Mouse (Mus musculus) MEL (cell line): ENCODE results near the gene Slc25a42. TPM values are rescaled to one million over a fixed set of nuclear protein-coding genes. Genes with fewer than 3 reads are reported as not detected.

Source experiments
- DNase-seq: peaks from one replicate; pipeline ENCODE4 v3.0.0; 2011; ENCODE audit warnings: low read depth, low spot score
- H3K27ac ChIP-seq: 2 replicates; pipeline ENCODE4 v1.5.1; 2012; ENCODE audit warnings: low read depth, mild to moderate bottlenecking, control low read depth, low read length, moderate library complexity; ENCODE audit not compliant: control insufficient read depth
- H3K27me3 ChIP-seq, 2 experiments: fragments of 150-350 bp in 1 of 2; sonication (generic) in 1 of 2; 2 replicates each; pipeline ENCODE4 v1.6.1; 2012; ENCODE audit warnings: low read length in 2 of 2, mild to moderate bottlenecking in 2 of 2, improper control_type of control experiment in 1 of 2, moderate library complexity in 1 of 2; ENCODE audit not compliant: insufficient read depth in 2 of 2, control insufficient read depth in 1 of 2
- H3K36me3 ChIP-seq, 2 experiments: 2 replicates each; pipeline ENCODE4 v1.6.1; 2012 to 2014; ENCODE audit warnings: low read length in 2 of 2, improper control_type of control experiment in 1 of 2, inconsistent platforms in 1 of 2, mild to moderate bottlenecking in 1 of 2; ENCODE audit not compliant: insufficient read depth in 2 of 2, control insufficient read depth in 1 of 2
- H3K4me1 ChIP-seq, 2 experiments: fragments of 150-350 bp in 1 of 2; sonication (generic) in 1 of 2; 2 replicates each; pipeline ENCODE4 v1.6.1; 2012; ENCODE audit warnings: low read length in 2 of 2, improper control_type of control experiment in 1 of 2, mild to moderate bottlenecking in 1 of 2; ENCODE audit not compliant: insufficient read depth in 2 of 2, control insufficient read depth in 1 of 2
- H3K4me3 ChIP-seq, 2 experiments: fragments of 150-350 bp in 1 of 2; sonication (generic) in 1 of 2; 2 replicates each; pipeline ENCODE4 v1.5.1; 2012; ENCODE audit warnings: low read depth in 2 of 2, low read length in 2 of 2, mild to moderate bottlenecking in 2 of 2, moderate library complexity in 2 of 2, control low read depth in 1 of 2, improper control_type of control experiment in 1 of 2; ENCODE audit not compliant: control insufficient read depth in 1 of 2, insufficient read depth in 1 of 2
- H3K79me2 ChIP-seq: 2 replicates; pipeline ENCODE4 v1.6.1; 2012; ENCODE audit warnings: mild to moderate bottlenecking, low read length, moderate library complexity; ENCODE audit not compliant: control insufficient read depth, poor library complexity, insufficient read depth
- H3K9ac ChIP-seq: 2 replicates; pipeline ENCODE4 v1.6.1; 2012; ENCODE audit warnings: low read depth, mild to moderate bottlenecking, control low read depth, low read length, moderate library complexity; ENCODE audit not compliant: control insufficient read depth, poor library complexity, severe bottlenecking
- H3K9me3 ChIP-seq: fragments of 150-350 bp; sonication (generic); replicated peaks from 2 replicates; pipeline ENCODE4 v1.6.1; 2012; ENCODE audit warnings: mild to moderate bottlenecking, low read length, improper control_type of control experiment, moderate library complexity; ENCODE audit not compliant: insufficient read depth
- BHLHE40 ChIP-seq: IDR thresholded peaks from 2 replicates; pipeline ENCODE4 v1.6.1; 2012; ENCODE audit warnings: low read depth, mild to moderate bottlenecking, inconsistent platforms, low read length, improper control_type of control experiment, borderline replicate concordance
- CHD1 ChIP-seq: IDR thresholded peaks from 2 replicates; pipeline ENCODE4 v1.6.1; 2012; ENCODE audit warnings: low read depth, mild to moderate bottlenecking, inconsistent platforms, low read length, improper control_type of control experiment
- CHD2 ChIP-seq: IDR thresholded peaks from 2 replicates; pipeline ENCODE4 v1.6.1; 2011; ENCODE audit warnings: low read length, improper control_type of control experiment
- CTCF ChIP-seq, 3 experiments: IDR thresholded peaks in 2 of 3; conservative IDR thresholded peaks in 1 of 3; 2 replicates each; pipeline ENCODE4 v1.5.1; 2011 to 2012; ENCODE audit warnings: low read length in 3 of 3, low read depth in 2 of 3, mild to moderate bottlenecking in 2 of 3, improper control_type of control experiment in 1 of 3, inconsistent platforms in 1 of 3, mixed read lengths in 1 of 3, moderate library complexity in 1 of 3; ENCODE audit not compliant: control insufficient read depth in 1 of 3, insufficient read depth in 1 of 3, poor library complexity in 1 of 3, severe bottlenecking in 1 of 3
- ETS1 ChIP-seq: IDR thresholded peaks from 2 replicates; pipeline ENCODE4 v1.6.1; 2012; ENCODE audit warnings: low read depth, mild to moderate bottlenecking, inconsistent platforms, low read length, improper control_type of control experiment, moderate library complexity
- GATA1 ChIP-seq: IDR thresholded peaks from 2 replicates; pipeline ENCODE4 v1.6.1; 2011; ENCODE audit warnings: low read depth, low read length, improper control_type of control experiment
- MAX ChIP-seq: IDR thresholded peaks from 2 replicates; pipeline ENCODE4 v1.6.1; 2011; ENCODE audit warnings: low read length, improper control_type of control experiment
- MAZ ChIP-seq: IDR thresholded peaks from 2 replicates; pipeline ENCODE4 v1.6.1; 2012; ENCODE audit warnings: low read depth, mild to moderate bottlenecking, inconsistent platforms, low read length, improper control_type of control experiment
- MEF2A ChIP-seq: IDR thresholded peaks from 2 replicates; pipeline ENCODE4 v1.6.1; 2014; ENCODE audit warnings: low read depth, mild to moderate bottlenecking, inconsistent platforms, low read length, improper control_type of control experiment; ENCODE audit not compliant: poor library complexity, insufficient replicate concordance, severe bottlenecking; ENCODE audit errors: extremely low read depth
- MXI1 ChIP-seq: IDR thresholded peaks from 2 replicates; pipeline ENCODE4 v1.6.1; 2011; ENCODE audit warnings: mild to moderate bottlenecking, low read depth, low read length, improper control_type of control experiment
- POLR2A ChIP-seq, 2 experiments: IDR thresholded peaks; 2 replicates each; pipeline ENCODE4 v1.6.1; 2011 to 2012; ENCODE audit warnings: low read length in 2 of 2, mild to moderate bottlenecking in 2 of 2, control low read depth in 1 of 2, improper control_type of control experiment in 1 of 2, low read depth in 1 of 2, moderate library complexity in 1 of 2; ENCODE audit not compliant: control insufficient read depth in 1 of 2, insufficient read depth in 1 of 2, poor library complexity in 1 of 2
- POLR2AphosphoS2 ChIP-seq: IDR thresholded peaks from 2 replicates; pipeline ENCODE4 v1.6.1; 2011; ENCODE audit warnings: low read length, improper control_type of control experiment
- POLR2AphosphoS5 ChIP-seq: IDR thresholded peaks from 2 replicates; pipeline ENCODE4 v1.6.1; 2012; ENCODE audit warnings: low read depth, borderline replicate concordance, mild to moderate bottlenecking, inconsistent platforms, low read length, moderate library complexity, mixed read lengths
- RCOR1 ChIP-seq: IDR thresholded peaks from 2 replicates; pipeline ENCODE4 v1.6.1; 2012; ENCODE audit warnings: low read depth, mild to moderate bottlenecking, inconsistent platforms, low read length, improper control_type of control experiment
- SIN3A ChIP-seq: IDR thresholded peaks from 2 replicates; pipeline ENCODE4 v1.6.1; 2012; ENCODE audit warnings: low read length, improper control_type of control experiment, inconsistent platforms
- SMC3 ChIP-seq: IDR thresholded peaks from 2 replicates; pipeline ENCODE4 v1.6.1; 2011; ENCODE audit warnings: low read depth, low read length, improper control_type of control experiment
- TBP ChIP-seq: IDR thresholded peaks from 2 replicates; pipeline ENCODE4 v1.8.0; 2011; ENCODE audit warnings: low read depth, low read length, improper control_type of control experiment
- TCF12 ChIP-seq: IDR thresholded peaks from 2 replicates; pipeline ENCODE4 v1.6.1; 2014; ENCODE audit warnings: low read depth, mild to moderate bottlenecking, inconsistent platforms, low read length, improper control_type of control experiment, moderate library complexity
- UBTF ChIP-seq: IDR thresholded peaks from 2 replicates; pipeline ENCODE4 v1.6.1; 2012; ENCODE audit warnings: low read depth, mild to moderate bottlenecking, inconsistent platforms, low read length, improper control_type of control experiment, moderate library complexity, borderline replicate concordance; ENCODE audit not compliant: insufficient read depth
- USF1 ChIP-seq: IDR thresholded peaks from 2 replicates; pipeline ENCODE4 v1.6.1; 2014; ENCODE audit warnings: low read depth, mild to moderate bottlenecking, inconsistent platforms, low read length, improper control_type of control experiment, moderate library complexity
- ZNF384 ChIP-seq: IDR thresholded peaks from 2 replicates; pipeline ENCODE4 v1.6.1; 2012; ENCODE audit warnings: low read depth, mild to moderate bottlenecking, inconsistent platforms, low read length, improper control_type of control experiment
- polyA plus RNA-seq, 2 experiments: library from polyadenylated mRNA; stranded (reverse) in 1 of 2; unstranded in 1 of 2; fragments of >175 nt in 1 of 2; fragments of >200 nt in 1 of 2; gene quantifications; 2 replicates each; pipeline versions ENCODE4 v1.2.1 to v1.2.4; 2012; ENCODE audit warnings: low replicate concordance in 2 of 2, low read depth in 1 of 2; ENCODE audit not compliant: insufficient read length in 2 of 2, insufficient read depth in 1 of 2, missing spikeins in 1 of 2
- total RNA-seq: library from RNA; depleted of rRNA; stranded (reverse); fragments of 300-350 nt; gene quantifications from 2 replicates; pipeline ENCODE4 v1.2.3, GENCODE M21; 2012

Slc25a42 gene
- total and polyA plus RNA-seq, 3 experiments: 5.2 to 12.1 TPM; not detected in 1

GRCm38 (mm10) chr8:70237842-70238241, 25.7 kb upstream of the Slc25a42 start (continued):
- peak; percentile 92 for TF ChIP-seq RCOR1

DNA sequence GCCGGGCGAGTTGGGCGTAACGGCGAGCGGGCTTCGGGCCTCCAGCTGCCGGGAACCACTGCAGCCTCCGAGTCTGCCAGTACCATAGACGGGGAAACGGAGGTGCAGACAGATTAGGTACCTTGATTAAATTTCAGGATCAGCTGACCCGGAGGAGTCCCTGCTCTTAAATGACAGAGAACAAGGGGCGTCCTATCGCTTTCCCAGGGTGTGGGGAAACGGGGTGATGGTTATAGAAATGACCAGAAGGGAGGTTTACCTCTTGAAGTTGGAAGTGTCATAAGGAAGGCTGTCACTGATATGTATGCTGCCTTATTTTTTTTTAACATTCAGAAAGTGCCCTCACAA, 22.6 kb upstream of the Slc25a42 start:
- Histone ChIP-seq H3K4me1 (peaks cover 12 to 29% of the 10 kb centered on the region in 2 experiments), H3K9ac (peak overlapping the region; percentile 87)
- TF ChIP-seq BHLHE40: no peak
- TF ChIP-seq MAX: 0 out of 2 replicates have a peak, but pooled peaks have one; percentile 29
- TF ChIP-seq TCF12: no peak
- TF ChIP-seq USF1: peak; percentile 76
- TF ChIP-seq GATA1: no peak
- no peak; the same call in 1 of the 2 replicates for TF ChIP-seq MXI1
- 0 out of 2 replicates have a peak, but pooled peaks have one; percentile 65 for TF ChIP-seq TBP
- TF ChIP-seq ETS1: peak; percentile 28; the same call in 1 of the 2 replicates
- TF ChIP-seq CHD2: no peak
- TF ChIP-seq POLR2AphosphoS2: no peak
- no peak for TF ChIP-seq SMC3
- 0 out of 2 replicates have a peak, but pooled peaks have one; percentile 41 for TF ChIP-seq MAZ
- no peak for TF ChIP-seq MEF2A
- TF ChIP-seq POLR2AphosphoS5: no peak
- 0 out of 2 replicates have a peak, but pooled peaks have one; percentile 3 for TF ChIP-seq UBTF
- peak; percentile 69; the same call in 1 of the 2 replicates for TF ChIP-seq SIN3A
- TF ChIP-seq POLR2A (IDR thresholded peaks at IDR 0.05; ENCODE audit: control insufficient read depth in 1 of 2, insufficient read depth in 1 of 2, low read depth in 1 of 2, low read length in 2 of 2, poor library complexity in 1 of 2): peak in 1 of 2 experiments; percentile 26; a peak in 2 of 4 replicates
- no peak for TF ChIP-seq CHD1
- peak; percentile 49; the same call in 1 of the 2 replicates for TF ChIP-seq ZNF384
- TF ChIP-seq CTCF (IDR thresholded peaks at IDR 0.05 in 2 of 3, conservative IDR thresholded peaks at IDR 0.05 in 1 of 3; ENCODE audit: control insufficient read depth in 1 of 3, insufficient read depth in 1 of 3, low read depth in 2 of 3, low read length in 3 of 3, poor library complexity in 1 of 3, severe bottlenecking in 1 of 3): no peak

More for the DNA sequence above, 22.6 kb upstream of the Slc25a42 start:
- peak overlapping the region; percentile 80 to 92 for H3K4me3 ChIP-seq
- H3K36me3 ChIP-seq: peaks cover 5 to 31% of the 10 kb centered on the region in 2 experiments; a peak in 3 of 4 replicates
- no peaks in the 10 kb centered on the region for H3K9me3 ChIP-seq
- peak overlapping the region; percentile 91 for H3K27ac ChIP-seq
- H3K27me3 ChIP-seq: no peaks in the 10 kb centered on the region
- DNase-seq: no peak
- H3K79me2 ChIP-seq: peaks cover 21% of the 10 kb centered on the region
